Mouse (Mus musculus) liver, postnatal 0 days (tissue): ENCODE data around the gene Casz1. TPM values are rescaled to one million over a fixed set of nuclear protein-coding genes. Genes with fewer than 3 reads are reported as not detected.

Experiments used
- ATAC-seq: fragments of 200-750 bp; cut with Nextera tagmentation; 2 replicates; pipeline ENCODE4 v1.8.0; 2017; ENCODE audit warnings: mild to moderate bottlenecking, moderate library complexity
- DNase-seq: peaks from one replicate; pipeline ENCODE4 v3.0.0-alpha.2; 2016
- H3K27ac ChIP-seq: fragments of 300-500 bp; sonication (generic); 2 replicates; pipeline ENCODE4 v1.5.1; 2014; ENCODE audit warnings: antibody characterized with exemption, moderate library complexity, mild to moderate bottlenecking, low read depth
- H3K27me3 ChIP-seq: fragments of 300-500 bp; sonication (generic); 2 replicates; pipeline ENCODE4 v1.6.1; 2014; ENCODE audit warnings: low read length, control low read depth, mixed read lengths; ENCODE audit not compliant: insufficient read depth
- H3K36me3 ChIP-seq: fragments of 300-500 bp; sonication (generic); replicated peaks from 2 replicates; pipeline ENCODE4 v1.6.1; 2014; ENCODE audit warnings: mild to moderate bottlenecking, control low read depth, low read length, moderate library complexity, mixed read lengths; ENCODE audit not compliant: insufficient read depth
- H3K4me1 ChIP-seq: fragments of 300-500 bp; sonication (generic); 2 replicates; pipeline ENCODE4 v1.6.1; 2014; ENCODE audit warnings: antibody characterized with exemption, mild to moderate bottlenecking, control low read depth; ENCODE audit not compliant: insufficient read depth
- H3K4me2 ChIP-seq: fragments of 300-500 bp; sonication (generic); 2 replicates; pipeline ENCODE4 v1.6.1; 2014; ENCODE audit warnings: low read depth, mild to moderate bottlenecking, low read length, moderate library complexity, mixed read lengths
- H3K4me3 ChIP-seq: fragments of 300-500 bp; sonication (generic); 2 replicates; pipeline ENCODE4 v1.5.1; 2014; ENCODE audit warnings: low read depth, low read length
- H3K9ac ChIP-seq: fragments of 300-500 bp; sonication (generic); replicated peaks from 2 replicates; pipeline ENCODE4 v1.6.1; 2014; ENCODE audit warnings: mild to moderate bottlenecking, moderate library complexity
- H3K9me3 ChIP-seq: fragments of 300-500 bp; sonication (generic); 2 replicates; pipeline ENCODE4 v1.6.1; 2016; ENCODE audit warnings: mild to moderate bottlenecking, control low read depth, low read length, mixed read lengths
- CTCF ChIP-seq: sonication (generic); IDR thresholded peaks from 2 replicates; pipeline ENCODE4 v1.5.1; 2016; ENCODE audit warnings: antibody characterized with exemption, low read depth
- EP300 ChIP-seq: IDR thresholded peaks from 2 replicates; pipeline ENCODE4 v1.6.1; 2016; ENCODE audit warnings: antibody characterized with exemption, low read depth, mild to moderate bottlenecking
- WGBS: fragments of 180-500 bp; shearing (Covaris S2); extraction: QIAGEN DNeasy Blood & Tissue Kit; methylation state at CpG from one replicate; pipeline ENCODE4 v1.1.7; 2014; ENCODE audit not compliant: insufficient replicate concordance; 5-methylcytosine and 5-hydroxymethylcytosine counted together
- polyA plus RNA-seq: library from polyadenylated mRNA; unstranded; fragments of >200 nt; fragmentation: Nextera tagmentation; extraction: Ambion mirVana; gene quantifications from 2 replicates; pipeline ENCODE4 v1.2.1, GENCODE M21; 2015

Gene Casz1
- polyA plus RNA-seq, 1 experiment from 2014 or later = 0.43 TPM

- Histone ChIP-seq H3K9ac (no peak overlapping the region), H3K4me2 (no peak overlapping the region), H3K9me3 (no peaks in the 10 kb centered on the region), H3K4me1 (no peaks in the 10 kb centered on the region), H3K4me3 (no peak overlapping the region), H3K27ac (no peak overlapping the region), H3K36me3 (no peaks in the 10 kb centered on the region), H3K27me3 (peaks cover 34% of the 10 kb centered on the region)
- ATAC-seq (no peak), DNase-seq (no peak)
- TF ChIP-seq CTCF = no peak
- no peak for TF ChIP-seq EP300
- WGBS = 77% methylated on average over 6 of the region's 6 CpGs
These were observed 9.0 kb downstream of the Casz1 start for GRCm38 (mm10) chr4:148813247-148813646.

DNA sequence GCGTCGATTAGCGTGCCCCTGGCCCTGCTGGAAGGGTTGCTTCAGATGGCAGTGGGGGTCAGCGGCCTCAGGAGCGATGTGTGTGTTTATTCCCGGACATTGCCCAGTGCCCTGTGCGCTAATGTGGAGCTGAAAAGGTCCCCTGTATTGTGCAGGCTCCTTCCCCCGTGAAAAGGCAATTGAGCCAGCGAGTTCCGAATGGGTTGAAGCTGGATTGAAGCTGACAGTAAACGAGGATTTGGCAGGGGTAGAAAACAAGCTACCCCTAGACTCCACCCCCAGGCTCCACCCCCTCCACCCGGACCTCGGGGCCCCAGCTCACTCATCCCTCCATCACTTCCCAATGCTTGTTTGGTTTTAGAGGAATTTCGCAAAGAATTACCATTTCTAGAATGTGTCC, 12.3 kb downstream of the Casz1 start:
- no peaks in the 10 kb centered on the region for H3K4me1 ChIP-seq
- H3K36me3 ChIP-seq = no peaks in the 10 kb centered on the region
- no peak for ATAC-seq
- 20% methylated on average over 14 of the region's 14 CpGs for WGBS
- no peak overlapping the region for H3K27ac ChIP-seq
- DNase-seq = no peak
- H3K4me3 ChIP-seq = no peak overlapping the region
- no peak overlapping the region for H3K4me2 ChIP-seq
- no peak overlapping the region for H3K9ac ChIP-seq
- H3K9me3 ChIP-seq = no peaks in the 10 kb centered on the region
- TF ChIP-seq CTCF (no peak), EP300 (no peak)
- peaks cover 6% of the 10 kb centered on the region for H3K27me3 ChIP-seq

DNA sequence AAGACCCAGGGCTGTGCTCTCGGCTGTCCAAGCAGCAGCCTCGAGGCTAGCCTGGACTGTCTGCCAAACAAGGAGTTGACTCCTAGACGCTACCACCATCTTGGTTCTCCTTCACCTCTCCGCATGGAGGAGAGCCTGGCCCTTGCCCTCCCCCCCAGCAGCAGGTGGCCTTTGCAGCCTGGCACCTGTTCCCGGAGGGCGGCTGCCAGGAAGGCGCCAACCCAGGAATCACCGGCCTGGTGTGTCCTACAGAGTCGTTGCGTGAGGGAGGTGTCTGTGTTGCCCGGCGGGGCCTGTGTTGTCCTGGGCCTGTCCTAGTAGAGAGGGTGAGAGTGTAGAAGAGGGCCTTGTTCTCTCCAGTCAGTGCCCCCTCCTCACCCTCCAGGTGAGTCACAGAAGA, 13.9 kb downstream of the Casz1 start:
- ATAC-seq = no peak
- H3K4me1 ChIP-seq = no peaks in the 10 kb centered on the region
- DNase-seq = no peak
- TF ChIP-seq EP300 = no peak
- no peak for TF ChIP-seq CTCF
- no peak overlapping the region for H3K27ac ChIP-seq
- 88% methylated on average over 12 of the region's 12 CpGs for WGBS
- H3K36me3 ChIP-seq = no peaks in the 10 kb centered on the region
- no peak overlapping the region for H3K9ac ChIP-seq
- H3K9me3 ChIP-seq = no peaks in the 10 kb centered on the region
- H3K27me3 ChIP-seq = no peaks in the 10 kb centered on the region
- no peak overlapping the region for H3K4me3 ChIP-seq
- H3K4me2 ChIP-seq = no peak overlapping the region

GRCm38 (mm10) chr4:148820171-148820570, 15.9 kb downstream of the Casz1 start:
- DNase-seq = no peak
- H3K4me3 ChIP-seq = no peak overlapping the region
- H3K36me3 ChIP-seq = no peaks in the 10 kb centered on the region
- no peaks in the 10 kb centered on the region for H3K4me1 ChIP-seq
- WGBS = 69% methylated on average over 13 of the region's 13 CpGs
- ATAC-seq = no peak
- H3K27me3 ChIP-seq = no peaks in the 10 kb centered on the region
- H3K27ac ChIP-seq = no peak overlapping the region
- H3K4me2 ChIP-seq = no peak overlapping the region
- H3K9me3 ChIP-seq = no peaks in the 10 kb centered on the region
- no peak overlapping the region for H3K9ac ChIP-seq
- TF ChIP-seq CTCF = no peak
- no peak for TF ChIP-seq EP300

DNA sequence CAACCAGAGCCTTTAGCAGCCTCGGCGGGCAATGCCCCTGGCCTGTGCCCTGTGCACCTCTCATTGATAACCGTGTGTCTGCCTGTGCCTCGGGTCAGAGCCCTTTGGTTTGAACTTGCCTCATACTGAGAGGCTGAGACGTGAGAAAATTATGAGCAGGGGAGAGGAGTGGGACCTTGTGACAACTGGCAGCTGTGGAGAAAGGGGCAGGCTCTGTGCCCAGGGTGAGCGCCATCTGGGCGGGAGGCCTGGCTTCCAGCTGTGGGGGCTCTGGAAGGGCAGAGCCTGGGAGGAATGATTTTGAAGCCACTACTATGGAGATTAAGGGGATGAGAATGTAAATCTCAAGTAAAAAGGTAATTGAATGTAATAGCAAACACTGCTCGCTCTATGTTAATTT, 19.1 kb downstream of the Casz1 start:
- Histone ChIP-seq H3K27me3 (peaks cover 10% of the 10 kb centered on the region; the same call in 1 of the 2 replicates), H3K4me3 (no peak overlapping the region), H3K9me3 (no peaks in the 10 kb centered on the region), H3K36me3 (no peaks in the 10 kb centered on the region), H3K9ac (no peak overlapping the region), H3K4me2 (no peak overlapping the region), H3K27ac (no peak overlapping the region), H3K4me1 (no peaks in the 10 kb centered on the region)
- ATAC-seq (no peak), DNase-seq (no peak)
- TF ChIP-seq EP300 (no peak), CTCF (no peak)
- 76% methylated on average over 8 of the region's 8 CpGs for WGBS

- ATAC-seq (no peak), DNase-seq (no peak)
- peaks cover 9% of the 10 kb centered on the region; the same call in 1 of the 2 replicates for H3K27me3 ChIP-seq
- no peak for TF ChIP-seq EP300
- TF ChIP-seq CTCF = no peak
- no peak overlapping the region for H3K27ac ChIP-seq
- no peaks in the 10 kb centered on the region for H3K4me1 ChIP-seq
- H3K36me3 ChIP-seq = no peaks in the 10 kb centered on the region
- no peak overlapping the region for H3K4me2 ChIP-seq
- H3K9ac ChIP-seq = no peak overlapping the region
- no peaks in the 10 kb centered on the region for H3K9me3 ChIP-seq
- H3K4me3 ChIP-seq = no peak overlapping the region
- 62% methylated on average over 7 of the region's 7 CpGs for WGBS
These were observed 26.1 kb downstream of the Casz1 start for GRCm38 (mm10) chr4:148830350-148830749.
